Mouse (Mus musculus) subcutaneous adipose tissue, adult 2 months (tissue): Measurements from ENCODE around the gene 4930467E23Rik. TPM values are rescaled to one million over a fixed set of nuclear protein-coding genes. Genes with fewer than 3 reads are reported as not detected.

Source experiments
- polyA plus RNA-seq: library from polyadenylated mRNA; depleted of rRNA; stranded (reverse); fragments of >200 nt; gene quantifications from 2 replicates; pipeline ENCODE4 v1.2.3, GENCODE M21; 2012; ENCODE audit warnings: low replicate concordance; rRNA removed

Gene 4930467E23Rik
- polyA plus RNA-seq, result not detected in 2 replicates

GRCm38 (mm10) chr8:19729276-19729675 is at the start of gene 4930467E23Rik:
Gene 4930467E23Rik (plus strand): TSS chr8:19729576.

Other genes with a start within 250 kb of the 4930467E23Rik start
- not detected in 2 replicates for gene Defb7, start 234.5 kb upstream of the 4930467E23Rik start, polyA plus RNA-seq
- gene Gm31371, start 173.8 kb downstream of the 4930467E23Rik start, polyA plus RNA-seq, result not detected in 2 replicates